Mouse (Mus musculus) spleen, adult 2 months (tissue): ENCODE measurements around the gene Atrip. TPM values are rescaled to one million over a fixed set of nuclear protein-coding genes. Genes with fewer than 3 reads are reported as not detected.

ENCODE experiments used
- DNase-seq, 2 experiments: peaks; one replicate each; pipeline versions ENCODE4 v3.0.0 to v3.0.0-alpha.2; 2012 to 2021; ENCODE audit warnings: low spot score in 2 of 2, low read depth in 1 of 2
- H3K27ac ChIP-seq: fragments of 200-500 bp; 2 replicates; pipeline ENCODE4 v1.5.1; 2012; ENCODE audit warnings: low read length, inconsistent platforms; ENCODE audit not compliant: insufficient read depth
- H3K27me3 ChIP-seq: fragments of 200-500 bp; 2 replicates; pipeline ENCODE4 v1.6.1; 2012; ENCODE audit warnings: mild to moderate bottlenecking, moderate library complexity, low read length, inconsistent platforms; ENCODE audit not compliant: control insufficient read depth, insufficient read depth
- H3K36me3 ChIP-seq: fragments of 200-500 bp; 2 replicates; pipeline ENCODE4 v1.6.1; 2012; ENCODE audit warnings: mild to moderate bottlenecking, low read length, inconsistent platforms; ENCODE audit not compliant: control insufficient read depth, insufficient read depth
- H3K4me1 ChIP-seq: fragments of 200-500 bp; 2 replicates; pipeline ENCODE4 v1.6.1; 2011; ENCODE audit warnings: inconsistent platforms; ENCODE audit not compliant: control insufficient read depth, insufficient read depth, insufficient read length
- H3K4me3 ChIP-seq: fragments of 200-500 bp; 2 replicates; pipeline ENCODE4 v1.5.1; 2011; ENCODE audit warnings: mild to moderate bottlenecking, inconsistent platforms; ENCODE audit not compliant: insufficient read depth, insufficient read length; ENCODE audit errors: extremely low read depth
- CTCF ChIP-seq: fragments of 200-500 bp; IDR thresholded peaks from 2 replicates; pipeline ENCODE4 v1.5.1; 2011; ENCODE audit warnings: mild to moderate bottlenecking, inconsistent platforms; ENCODE audit not compliant: insufficient read depth, insufficient read length, insufficient replicate concordance; ENCODE audit errors: extremely low read depth
- POLR2A ChIP-seq: fragments of 200-500 bp; IDR thresholded peaks from 2 replicates; pipeline ENCODE4 v1.6.1; 2011; ENCODE audit warnings: low read depth, low read length, inconsistent platforms
- WGBS: fragments of 180-500 bp; shearing (Covaris S2); methylation state at CpG from one replicate; pipeline ENCODE4 v1.1.7; 2018; 5-methylcytosine and 5-hydroxymethylcytosine counted together
- polyA plus RNA-seq: library from polyadenylated mRNA; depleted of rRNA; stranded (reverse); fragments of >200 nt; gene quantifications from 2 replicates; pipeline ENCODE4 v1.2.3, GENCODE M21; 2012

Gene Atrip
- polyA plus RNA-seq, 1 experiment = 16.2 TPM

- TF ChIP-seq POLR2A (no peak), CTCF (peak; percentile 15; the same call in 1 of the 2 replicates)
- no peak for DNase-seq
- peaks cover 4% of the 10 kb centered on the region; the same call in 1 of the 2 replicates for H3K4me1 ChIP-seq
- WGBS = 31% methylated on average over 2 of the region's 2 CpGs
- peaks cover 5% of the 10 kb centered on the region for H3K36me3 ChIP-seq
- no peak overlapping the region for H3K4me3 ChIP-seq
- no peak overlapping the region for H3K27ac ChIP-seq
- H3K27me3 ChIP-seq = no peaks in the 10 kb centered on the region
Observed at GRCm38 (mm10) chr9:109084922-109085321, 11.0 kb upstream of the Atrip start.

GRCm38 (mm10) chr9:109082124-109082800 lies 8.3 kb upstream of the Atrip start, which contains the start of the genes Ccdc51 and Tma7:
TSS of gene Ccdc51 (plus strand) at chr9:109082493.
TSS of gene Tma7 (minus strand) at chr9:109082587.
- Histone ChIP-seq H3K4me1 (peaks cover 4% of the 10 kb centered on the region; the same call in 1 of the 2 replicates), H3K4me3 (peak within 1 kb of the TSS; percentile 66), H3K27ac (peak within 1 kb of the TSS; percentile 63), H3K36me3 (peaks cover 4% of the 10 kb centered on the region; the same call in 1 of the 2 replicates), H3K27me3 (no peaks in the 10 kb centered on the region)
- under 1% methylated on average over 37 of the region's 37 CpGs for WGBS
- DNase-seq = peak; percentile 68 to 85
- no peak for TF ChIP-seq CTCF
- TF ChIP-seq POLR2A = peak; percentile 60

- TF ChIP-seq CTCF (no peak), POLR2A (no peak)
- Histone ChIP-seq H3K27ac (no peak overlapping the region), H3K4me3 (peak overlapping the region; percentile 66), H3K27me3 (no peaks in the 10 kb centered on the region), H3K4me1 (peaks cover 4% of the 10 kb centered on the region; the same call in 1 of the 2 replicates), H3K36me3 (peaks cover 4% of the 10 kb centered on the region; the same call in 1 of the 2 replicates)
- WGBS = 2% methylated on average over 11 of the region's 11 CpGs
- no peak for DNase-seq
Observed at GRCm38 (mm10) chr9:109081749-109082123, 7.8 kb upstream of the Atrip start.

- H3K4me1 ChIP-seq = peaks cover 4% of the 10 kb centered on the region; the same call in 1 of the 2 replicates
- TF ChIP-seq POLR2A = no peak
- no peak for TF ChIP-seq CTCF
- no peaks in the 10 kb centered on the region for H3K27me3 ChIP-seq
- no peak overlapping the region for H3K27ac ChIP-seq
- no peak for DNase-seq
- H3K4me3 ChIP-seq = no peak overlapping the region
- WGBS = 92% methylated on average over 3 of the region's 3 CpGs
- peaks cover 4% of the 10 kb centered on the region; the same call in 1 of the 2 replicates for H3K36me3 ChIP-seq
Observed at GRCm38 (mm10) chr9:109080516-109080915, 6.6 kb upstream of the Atrip start.

- DNase-seq = no peak
- Histone ChIP-seq H3K36me3 (peaks cover 31% of the 10 kb centered on the region), H3K27ac (no peak overlapping the region), H3K4me3 (no peak overlapping the region), H3K4me1 (peaks cover 2% of the 10 kb centered on the region; the same call in 1 of the 2 replicates), H3K27me3 (no peaks in the 10 kb centered on the region)
- WGBS = 96% methylated on average over 3 of the region's 3 CpGs
- TF ChIP-seq POLR2A = no peak
- no peak for TF ChIP-seq CTCF
Observed at GRCm38 (mm10) chr9:109068095-109068735, 5.7 kb downstream of the Atrip start.

GRCm38 (mm10) chr9:109060898-109061295 lies 13.0 kb downstream of the Atrip start:
- peaks cover 33% of the 10 kb centered on the region for H3K36me3 ChIP-seq
- 88% methylated on average over 5 of the region's 5 CpGs for WGBS

More at GRCm38 (mm10) chr9:109060898-109061295, 13.0 kb downstream of the Atrip start:
- H3K27ac ChIP-seq = no peak overlapping the region
- H3K4me1 ChIP-seq = peaks cover 24% of the 10 kb centered on the region; the same call in 1 of the 2 replicates
- no peak overlapping the region for H3K4me3 ChIP-seq
- H3K27me3 ChIP-seq = no peaks in the 10 kb centered on the region
- DNase-seq = no peak
- TF ChIP-seq POLR2A = no peak
- no peak for TF ChIP-seq CTCF
